Mouse (Mus musculus): Measurements from ENCODE around the gene Trappc1.
A peak's percentile ranks its signal among the peaks of the same experiment; 100 is the strongest.
"Not testable (repeated sequence)": the region's sequence is repeated elsewhere in the genome, so short reads cannot be mapped to it uniquely, and the experiment has no call there.

The Trappc1 gene

GRCm38 (mm10) chr11:69323667-69324111, at the start of gene Trappc1, which contains the start of gene Cntrob:
Gene Trappc1, plus strand, starts transcription at chr11:69323980.
Gene Cntrob, minus strand, starts transcription at chr11:69323775.
- DNase-seq (ENCODE audit: low spot score), result peak; percentile 95

- no peak for DNase-seq (ENCODE audit: low spot score)
Measured at GRCm38 (mm10) chr11:69275650-69276049, 48.1 kb upstream of the Trappc1 start.

- no peak for DNase-seq (ENCODE audit: low spot score)
Measured at GRCm38 (mm10) chr11:69276081-69276480, 47.7 kb upstream of the Trappc1 start.

GRCm38 (mm10) chr11:69277267-69277666, 46.5 kb upstream of the Trappc1 start:
- DNase-seq (ENCODE audit: low spot score), result no peak

- no peak for DNase-seq (ENCODE audit: low spot score)
Measured at GRCm38 (mm10) chr11:69291111-69291510, 32.7 kb upstream of the Trappc1 start.

- no peak for DNase-seq (ENCODE audit: low spot score)
Measured at GRCm38 (mm10) chr11:69295286-69295685, 28.5 kb upstream of the Trappc1 start.

- DNase-seq (ENCODE audit: low spot score), result no peak
Measured at GRCm38 (mm10) chr11:69297799-69298198, 26.0 kb upstream of the Trappc1 start.

- DNase-seq (ENCODE audit: low spot score), result no peak
Measured at GRCm38 (mm10) chr11:69298231-69298630, 25.5 kb upstream of the Trappc1 start.

GRCm38 (mm10) chr11:69302817-69303216, 21.0 kb upstream of the Trappc1 start:
- no peak for DNase-seq (ENCODE audit: low spot score)

- DNase-seq (ENCODE audit: low spot score), result no peak
Measured at GRCm38 (mm10) chr11:69305291-69305690, 18.5 kb upstream of the Trappc1 start.

GRCm38 (mm10) chr11:69306039-69306438, 17.7 kb upstream of the Trappc1 start:
- no peak for DNase-seq (ENCODE audit: low spot score)

GRCm38 (mm10) chr11:69311266-69311665, 12.5 kb upstream of the Trappc1 start:
- DNase-seq (ENCODE audit: low spot score), result no peak

- no peak for DNase-seq (ENCODE audit: low spot score)
Measured at GRCm38 (mm10) chr11:69316361-69316760, 7.4 kb upstream of the Trappc1 start.

- DNase-seq (ENCODE audit: low spot score), result not testable (repeated sequence)
Measured at GRCm38 (mm10) chr11:69318000-69318399, 5.8 kb upstream of the Trappc1 start.

GRCm38 (mm10) chr11:69321580-69321979, 2.2 kb upstream of the Trappc1 start:
- no peak for DNase-seq (ENCODE audit: low spot score)

- no peak for DNase-seq (ENCODE audit: low spot score)
Measured at GRCm38 (mm10) chr11:69322010-69322409, 1.8 kb upstream of the Trappc1 start.

- no peak for DNase-seq (ENCODE audit: low spot score)
Measured at GRCm38 (mm10) chr11:69322693-69323471, 898 bp upstream of the Trappc1 start.

GRCm38 (mm10) chr11:69324749-69325148, 969 bp downstream of the Trappc1 start:
- DNase-seq (ENCODE audit: low spot score), result no peak

GRCm38 (mm10) chr11:69325628-69326407, 2.0 kb downstream of the Trappc1 start, which contains the start of gene Kcnab3:
Gene Kcnab3, plus strand, starts transcription at chr11:69326258.
- peak; percentile 73 for DNase-seq (ENCODE audit: low spot score)

- DNase-seq (ENCODE audit: low spot score), result no peak
Measured at GRCm38 (mm10) chr11:69326408-69327156, 2.8 kb downstream of the Trappc1 start.

- DNase-seq (ENCODE audit: low spot score), result no peak
Measured at GRCm38 (mm10) chr11:69327157-69327442, 3.3 kb downstream of the Trappc1 start.

- DNase-seq (ENCODE audit: low spot score), result no peak
Measured at GRCm38 (mm10) chr11:69327648-69328047, 3.9 kb downstream of the Trappc1 start.

Measured in layer of hippocampus, adult 9-10 months (tissue).